Mouse (Mus musculus): Measurements from ENCODE around the gene Syvn1. TPM values are rescaled to one million over a fixed set of nuclear protein-coding genes. Genes with fewer than 3 reads are reported as not detected.
"Not testable (repeated sequence)": the region's sequence is repeated elsewhere in the genome, so short reads cannot be mapped to it uniquely, and the experiment has no call there.

Syvn1 gene
- polyA plus RNA-seq, 1 experiment from 2014 or later, result 29.2 TPM

- no peak for ATAC-seq (ENCODE audit: insufficient read depth, low FRiP score)
- Histone ChIP-seq H3K4me2 (ENCODE audit: low read depth, low read length) (no peak overlapping the region), H3K4me1 (ENCODE audit: control insufficient read depth, insufficient read depth, low read length) (no peaks in the 10 kb centered on the region), H3K36me3 (ENCODE audit: control insufficient read depth, insufficient read depth, low read length) (no peaks in the 10 kb centered on the region), H3K27me3 (ENCODE audit: control insufficient read depth, insufficient read depth, low read length) (no peaks in the 10 kb centered on the region), H3K27ac (ENCODE audit: low read length) (no peak overlapping the region), H3K9ac (ENCODE audit: low read length) (no peak overlapping the region), H3K9me3 (replicated peaks; ENCODE audit: control insufficient read depth, low read length) (no peaks in the 10 kb centered on the region), H3K4me3 (replicated peaks; ENCODE audit: low read length) (no peak overlapping the region)
- WGBS, result 58% methylated on average over 14 of the region's 14 CpGs
Observed at GRCm38 (mm10) chr19:6030520-6031280, 15.7 kb upstream of the Syvn1 start.

- Histone ChIP-seq H3K4me3 (replicated peaks; ENCODE audit: low read length) (no peak overlapping the region), H3K27me3 (ENCODE audit: control insufficient read depth, insufficient read depth, low read length) (no peaks in the 10 kb centered on the region), H3K36me3 (ENCODE audit: control insufficient read depth, insufficient read depth, low read length) (no peaks in the 10 kb centered on the region), H3K27ac (ENCODE audit: low read length) (no peak overlapping the region), H3K9me3 (replicated peaks; ENCODE audit: control insufficient read depth, low read length) (no peaks in the 10 kb centered on the region), H3K9ac (ENCODE audit: low read length) (no peak overlapping the region), H3K4me2 (ENCODE audit: low read depth, low read length) (no peak overlapping the region), H3K4me1 (ENCODE audit: control insufficient read depth, insufficient read depth, low read length) (no peaks in the 10 kb centered on the region)
- 67% methylated on average over 9 of the region's 9 CpGs for WGBS
- ATAC-seq (ENCODE audit: insufficient read depth, low FRiP score), result no peak
Observed at GRCm38 (mm10) chr19:6035966-6036585, 10.3 kb upstream of the Syvn1 start.

- Histone ChIP-seq H3K27me3 (ENCODE audit: control insufficient read depth, insufficient read depth, low read length) (no peaks in the 10 kb centered on the region), H3K36me3 (ENCODE audit: control insufficient read depth, insufficient read depth, low read length) (no peaks in the 10 kb centered on the region), H3K4me1 (ENCODE audit: control insufficient read depth, insufficient read depth, low read length) (no peaks in the 10 kb centered on the region), H3K27ac (ENCODE audit: low read length) (no peak overlapping the region), H3K9me3 (replicated peaks; ENCODE audit: control insufficient read depth, low read length) (no peaks in the 10 kb centered on the region), H3K9ac (ENCODE audit: low read length) (no peak overlapping the region), H3K4me2 (ENCODE audit: low read depth, low read length) (no peak overlapping the region), H3K4me3 (replicated peaks; ENCODE audit: low read length) (no peak overlapping the region)
- ATAC-seq (ENCODE audit: insufficient read depth, low FRiP score), result no peak
Observed at GRCm38 (mm10) chr19:6037695-6038094, 8.7 kb upstream of the Syvn1 start.

GRCm38 (mm10) chr19:6038326-6038725 lies 8.1 kb upstream of the Syvn1 start:
- Histone ChIP-seq H3K36me3 (ENCODE audit: control insufficient read depth, insufficient read depth, low read length) (no peaks in the 10 kb centered on the region), H3K4me1 (ENCODE audit: control insufficient read depth, insufficient read depth, low read length) (no peaks in the 10 kb centered on the region), H3K27ac (ENCODE audit: low read length) (no peak overlapping the region), H3K27me3 (ENCODE audit: control insufficient read depth, insufficient read depth, low read length) (no peaks in the 10 kb centered on the region), H3K9me3 (replicated peaks; ENCODE audit: control insufficient read depth, low read length) (no peaks in the 10 kb centered on the region), H3K4me3 (replicated peaks; ENCODE audit: low read length) (no peak overlapping the region), H3K9ac (ENCODE audit: low read length) (no peak overlapping the region), H3K4me2 (ENCODE audit: low read depth, low read length) (no peak overlapping the region)
- ATAC-seq (ENCODE audit: insufficient read depth, low FRiP score), result no peak
- WGBS, result 78% methylated on average over 7 of the region's 7 CpGs

- Histone ChIP-seq H3K36me3 (ENCODE audit: control insufficient read depth, insufficient read depth, low read length) (no peaks in the 10 kb centered on the region), H3K27ac (ENCODE audit: low read length) (no peak overlapping the region), H3K9me3 (replicated peaks; ENCODE audit: control insufficient read depth, low read length) (no peaks in the 10 kb centered on the region), H3K4me2 (ENCODE audit: low read depth, low read length) (no peak overlapping the region), H3K27me3 (ENCODE audit: control insufficient read depth, insufficient read depth, low read length) (no peaks in the 10 kb centered on the region), H3K4me1 (ENCODE audit: control insufficient read depth, insufficient read depth, low read length) (no peaks in the 10 kb centered on the region), H3K4me3 (replicated peaks; ENCODE audit: low read length) (no peak overlapping the region), H3K9ac (ENCODE audit: low read length) (no peak overlapping the region)
- no peak for ATAC-seq (ENCODE audit: insufficient read depth, low FRiP score)
Observed at GRCm38 (mm10) chr19:6040002-6040401, 6.4 kb upstream of the Syvn1 start.

DNA sequence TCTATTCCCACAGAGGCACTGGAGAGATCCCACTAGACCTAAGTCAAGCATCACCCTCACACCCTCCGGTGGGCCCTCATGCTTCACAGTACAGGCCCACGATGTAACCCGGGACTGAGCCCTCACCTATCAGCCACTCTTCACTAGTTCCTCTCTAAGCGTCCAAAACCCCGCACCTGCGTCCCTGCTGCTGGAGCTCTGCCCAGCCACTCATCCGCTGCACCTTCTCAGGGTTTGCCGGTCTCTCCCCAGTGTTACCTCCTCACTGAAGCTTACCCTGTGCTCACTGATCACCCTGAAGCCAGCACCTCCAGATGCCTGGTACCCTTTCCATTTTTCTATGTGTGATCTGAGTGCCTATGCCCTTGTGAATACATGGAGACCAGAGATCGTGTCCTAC lies 4.1 kb upstream of the Syvn1 start:
- Histone ChIP-seq H3K9me3 (replicated peaks; ENCODE audit: control insufficient read depth, low read length) (no peaks in the 10 kb centered on the region), H3K36me3 (ENCODE audit: control insufficient read depth, insufficient read depth, low read length) (no peaks in the 10 kb centered on the region), H3K4me1 (ENCODE audit: control insufficient read depth, insufficient read depth, low read length) (peaks cover 5% of the 10 kb centered on the region; the same call in 1 of the 2 replicates), H3K4me3 (replicated peaks; ENCODE audit: low read length) (no peak overlapping the region), H3K27ac (ENCODE audit: low read length) (no peak overlapping the region), H3K4me2 (ENCODE audit: low read depth, low read length) (no peak overlapping the region), H3K9ac (ENCODE audit: low read length) (no peak overlapping the region), H3K27me3 (ENCODE audit: control insufficient read depth, insufficient read depth, low read length) (no peaks in the 10 kb centered on the region)
- ATAC-seq (ENCODE audit: insufficient read depth, low FRiP score), result no peak
- WGBS, result 80% methylated on average over 9 of the region's 9 CpGs

GRCm38 (mm10) chr19:6044102-6044501 lies 2.3 kb upstream of the Syvn1 start:
- ATAC-seq (ENCODE audit: insufficient read depth, low FRiP score); H3K4me3 ChIP-seq (replicated peaks; ENCODE audit: low read length); H3K9me3 ChIP-seq (replicated peaks; ENCODE audit: control insufficient read depth, low read length); H3K4me2 ChIP-seq (ENCODE audit: low read depth, low read length); H3K9ac ChIP-seq (ENCODE audit: low read length); H3K27me3 ChIP-seq (ENCODE audit: control insufficient read depth, insufficient read depth, low read length); H3K36me3 ChIP-seq (ENCODE audit: control insufficient read depth, insufficient read depth, low read length); H3K27ac ChIP-seq (ENCODE audit: low read length): not testable (repeated sequence)
- H3K4me1 ChIP-seq (ENCODE audit: control insufficient read depth, insufficient read depth, low read length), result peaks cover 18% of the 10 kb centered on the region
- 50% methylated on average over 4 of the region's 4 CpGs for WGBS

- H3K4me2 ChIP-seq (ENCODE audit: low read depth, low read length), result peak overlapping the region; percentile 86
- H3K27ac ChIP-seq (ENCODE audit: low read length), result peak overlapping the region; percentile 99
- H3K27me3 ChIP-seq (ENCODE audit: control insufficient read depth, insufficient read depth, low read length), result no peaks in the 10 kb centered on the region
- peak overlapping the region; percentile 87 for H3K9ac ChIP-seq (ENCODE audit: low read length)
- peak overlapping the region; percentile 76 for H3K4me3 ChIP-seq (replicated peaks; ENCODE audit: low read length)
- peaks cover 16% of the 10 kb centered on the region; the same call in 1 of the 2 replicates for H3K36me3 ChIP-seq (ENCODE audit: control insufficient read depth, insufficient read depth, low read length)
- peak; percentile 38 for ATAC-seq (ENCODE audit: insufficient read depth, low FRiP score)
- H3K4me1 ChIP-seq (ENCODE audit: control insufficient read depth, insufficient read depth, low read length), result peaks cover 18% of the 10 kb centered on the region
- WGBS, result 11% methylated on average over 20 of the region's 20 CpGs
- H3K9me3 ChIP-seq (replicated peaks; ENCODE audit: control insufficient read depth, low read length), result no peaks in the 10 kb centered on the region
Observed at GRCm38 (mm10) chr19:6045366-6046293, 746 bp upstream of the Syvn1 start.
